Mouse (Mus musculus): Measurements from ENCODE around the gene Nectin2.

GRCm38 (mm10) chr7:19683771-19684201 is 66.5 kb downstream of the Nectin2 start:
- TF ChIP-seq CTCF (conservative IDR thresholded peaks at IDR 0.05; ENCODE audit: low read length) (no peak), POU5F1 (IDR thresholded peaks at IDR 0.05; ENCODE audit: borderline replicate concordance, low read length) (no peak), NANOG (IDR thresholded peaks at IDR 0.05; ENCODE audit: borderline replicate concordance, low read length) (no peak)

Measured in E14TG2a.4 (cell line).